Mouse (Mus musculus) urinary bladder, postnatal 25 days (tissue): ENCODE results near the gene Plk2.
"Not testable (repeated sequence)": the region's sequence is repeated elsewhere in the genome, so short reads cannot be mapped to it uniquely, and the experiment has no call there.

Experiments
- DNase-seq: peaks from one replicate; pipeline ENCODE4 v3.0.0; 2022; ENCODE audit warnings: low spot score

Plk2 gene

DNA sequence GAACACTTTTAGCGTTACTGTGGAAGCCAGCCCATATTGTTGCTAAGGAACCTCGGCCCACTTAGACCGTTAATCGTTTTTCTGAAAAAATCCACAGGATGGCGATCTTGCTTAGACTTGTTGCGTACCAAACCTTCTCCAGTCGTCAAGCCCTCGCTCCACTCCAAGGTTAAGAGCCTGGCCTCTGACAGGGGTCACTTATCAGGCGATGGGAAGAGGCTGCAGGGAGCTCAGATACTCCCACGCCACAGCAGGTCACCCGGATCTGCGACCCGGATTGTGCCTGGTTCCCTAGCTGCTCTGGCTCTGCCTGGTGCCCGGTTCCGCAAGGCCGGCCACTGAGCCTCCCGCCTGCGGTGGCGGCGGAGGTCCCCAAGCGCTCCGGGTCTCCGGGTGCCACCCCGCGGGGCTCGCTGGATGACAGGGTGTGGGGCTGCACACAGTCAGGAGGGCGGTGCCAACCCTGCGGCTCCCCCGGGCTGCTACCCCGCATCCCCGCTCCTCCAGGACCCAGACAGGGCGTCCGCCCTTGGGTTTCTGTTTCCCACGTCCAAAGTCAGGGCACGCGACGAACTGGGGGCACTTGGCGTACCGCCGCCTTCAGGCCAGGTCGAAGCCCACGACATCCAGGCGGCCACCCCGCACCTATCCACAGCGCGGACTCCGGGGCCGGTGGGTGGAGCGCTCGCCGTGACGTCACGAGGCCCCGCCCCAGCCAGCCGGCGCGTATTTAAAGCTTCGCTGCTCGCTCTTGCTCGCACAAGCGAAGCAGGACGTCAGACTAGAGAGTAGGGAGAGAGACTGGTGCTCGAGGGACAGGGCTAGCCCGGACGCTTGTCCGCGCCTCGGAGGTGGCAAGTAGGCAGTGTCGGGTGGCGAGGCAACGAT, at the start of gene Plk2:
TSS of gene Plk2 (plus strand) at position 756 of the 888 bp plus-strand sequence.
- peak; percentile 96 for DNase-seq

DNA sequence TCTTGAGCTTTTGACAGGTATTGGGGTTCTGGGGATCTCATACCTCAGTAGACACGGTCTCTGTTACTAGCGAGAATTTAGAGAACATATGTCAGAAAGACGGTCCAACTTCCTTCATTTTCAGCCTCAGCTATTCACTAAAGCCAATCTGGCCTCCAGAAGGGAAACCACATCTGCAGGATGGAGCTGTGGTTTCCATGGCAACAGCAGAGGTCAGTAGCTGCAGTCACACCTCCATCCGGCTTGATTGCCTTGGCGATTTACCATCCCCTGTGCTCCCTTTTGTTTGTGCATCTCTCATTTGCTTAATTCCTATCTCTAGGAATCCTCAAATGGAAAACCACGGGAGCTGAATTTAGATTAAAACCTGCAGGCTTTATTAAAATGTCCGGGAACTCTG, 48.1 kb upstream of the Plk2 start:
- DNase-seq, result no peak

DNA sequence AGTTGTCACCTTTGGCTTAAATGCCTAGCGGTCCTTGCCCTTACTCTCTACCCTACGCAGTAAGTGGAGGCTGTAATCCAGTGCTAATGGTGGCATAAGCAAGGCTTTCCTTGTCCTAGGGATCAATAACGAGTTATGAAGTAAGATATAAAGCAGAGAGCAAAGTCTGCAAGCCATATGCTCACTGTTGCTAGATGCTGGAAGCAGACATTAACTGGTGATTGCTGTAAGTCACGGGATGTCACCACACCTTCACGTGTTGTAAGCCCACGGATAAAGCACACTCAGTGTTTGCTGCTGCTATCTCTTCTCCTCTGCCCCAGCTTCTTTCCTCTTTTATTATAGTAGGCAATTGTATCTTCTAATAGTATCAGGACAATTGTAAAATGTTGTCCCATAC, 43.8 kb upstream of the Plk2 start:
- DNase-seq, result no peak

DNA sequence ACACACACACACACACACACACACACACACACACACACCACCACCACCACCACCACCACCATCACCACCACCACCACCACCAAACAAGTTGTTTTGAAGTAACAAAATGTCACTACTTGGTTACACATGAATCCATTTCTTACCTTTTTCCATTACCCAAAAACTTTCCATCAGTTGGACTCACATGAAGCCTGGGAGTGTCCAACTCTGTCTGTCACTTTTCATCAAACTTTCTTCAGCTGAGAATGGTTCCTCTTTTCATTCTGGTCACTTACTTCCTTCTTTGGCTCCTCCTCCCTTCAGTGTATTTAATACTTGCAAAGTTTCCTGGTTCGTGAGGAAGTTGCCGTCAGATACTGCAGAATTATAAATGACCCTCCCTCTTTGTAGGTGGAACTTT, 37.9 kb upstream of the Plk2 start, which contains the start of gene Gapt:
TSS of gene Gapt (minus strand) at position 259 of the 400 bp plus-strand sequence.
- DNase-seq, result no peak

DNA sequence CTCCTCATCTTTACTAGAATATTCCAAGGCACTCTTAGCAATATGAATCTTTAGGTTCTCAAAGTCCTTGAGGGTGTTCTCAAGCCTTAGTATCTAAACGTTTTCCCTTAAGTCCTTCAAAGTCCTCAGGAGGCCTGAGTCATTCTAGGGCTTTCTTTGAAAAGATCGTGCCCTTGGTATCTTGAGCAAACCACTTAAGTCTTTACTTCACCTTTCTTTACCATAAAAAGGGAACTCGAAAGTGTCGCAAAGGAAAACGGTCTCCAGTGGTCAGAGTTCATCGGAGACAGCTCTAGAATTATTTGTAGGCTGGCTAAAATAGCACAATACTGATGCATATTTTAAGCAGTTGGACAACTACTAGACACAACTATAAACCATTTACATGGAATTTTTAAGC, 31.1 kb upstream of the Plk2 start:
- DNase-seq, result no peak

DNA sequence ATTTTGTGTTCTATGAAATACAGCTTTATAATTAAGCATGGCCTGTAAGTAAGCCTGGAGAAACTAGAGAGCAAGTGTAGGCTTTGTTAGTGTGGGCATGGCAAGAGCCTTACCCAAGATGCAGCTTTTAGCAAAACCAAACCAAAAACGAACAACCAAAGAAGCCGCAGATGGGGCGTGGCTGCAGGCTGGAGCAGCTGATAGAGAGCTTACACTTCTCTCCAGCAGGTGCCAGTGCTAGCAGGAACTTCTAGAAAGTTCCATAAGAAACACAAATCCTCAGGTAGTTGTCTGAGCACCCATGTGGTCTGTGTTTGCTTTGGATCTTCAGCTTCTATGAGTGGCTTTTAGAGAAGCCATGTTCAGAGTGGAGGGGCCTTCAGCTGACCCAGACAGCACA, 28.4 kb upstream of the Plk2 start:
- DNase-seq, result no peak

DNA sequence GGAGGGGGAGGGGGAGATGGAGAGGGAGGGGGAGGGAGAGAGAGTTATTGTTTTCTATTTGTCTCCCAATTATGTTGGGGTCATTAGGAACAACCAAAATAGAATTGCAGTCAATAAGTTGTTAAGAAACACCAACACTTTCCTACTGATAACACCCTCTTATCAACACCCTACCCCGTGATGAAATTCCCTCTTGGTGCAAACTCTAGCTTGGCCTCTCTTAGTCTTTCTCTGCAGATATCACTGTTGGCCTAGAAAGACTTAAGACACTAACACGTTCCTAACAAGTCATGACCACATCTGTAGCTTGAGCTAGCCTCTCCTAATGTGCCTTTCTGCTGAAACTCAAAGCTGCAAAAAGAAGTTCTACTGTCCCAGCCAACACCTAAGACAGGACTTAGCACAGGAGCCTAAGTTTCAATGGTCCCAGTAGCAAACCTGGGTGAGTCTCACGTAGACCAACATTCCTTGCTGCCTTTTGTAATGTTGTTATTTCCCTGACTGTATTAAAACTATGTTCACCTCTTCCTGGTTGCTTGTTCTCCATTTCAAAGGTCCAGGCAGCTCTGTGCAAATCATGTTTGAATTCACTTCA, 26.8 kb upstream of the Plk2 start:
- no peak for DNase-seq

DNA sequence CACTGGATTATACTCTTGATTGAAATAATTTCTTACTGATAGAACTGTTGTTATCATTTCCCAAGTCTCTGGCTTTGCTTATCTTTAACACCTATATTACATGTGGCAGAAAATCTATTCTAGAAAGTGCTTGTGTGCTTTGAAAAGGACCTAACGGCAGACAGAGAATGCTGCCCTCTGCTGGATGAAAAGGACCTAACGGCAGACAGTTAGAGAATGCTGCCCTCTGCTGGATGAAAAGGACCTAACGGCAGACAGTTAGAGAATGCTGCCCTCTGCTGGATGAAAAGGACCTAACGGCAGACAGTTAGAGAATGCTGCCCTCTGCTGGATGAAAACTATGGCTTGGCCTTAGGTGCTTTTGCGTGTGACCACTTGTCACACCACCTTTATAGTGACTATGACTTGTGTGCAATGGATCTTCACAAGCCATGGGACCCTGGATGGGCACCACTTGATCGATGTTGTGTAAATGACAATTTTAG, 26.2 kb upstream of the Plk2 start:
- peak; percentile 31 for DNase-seq

DNA sequence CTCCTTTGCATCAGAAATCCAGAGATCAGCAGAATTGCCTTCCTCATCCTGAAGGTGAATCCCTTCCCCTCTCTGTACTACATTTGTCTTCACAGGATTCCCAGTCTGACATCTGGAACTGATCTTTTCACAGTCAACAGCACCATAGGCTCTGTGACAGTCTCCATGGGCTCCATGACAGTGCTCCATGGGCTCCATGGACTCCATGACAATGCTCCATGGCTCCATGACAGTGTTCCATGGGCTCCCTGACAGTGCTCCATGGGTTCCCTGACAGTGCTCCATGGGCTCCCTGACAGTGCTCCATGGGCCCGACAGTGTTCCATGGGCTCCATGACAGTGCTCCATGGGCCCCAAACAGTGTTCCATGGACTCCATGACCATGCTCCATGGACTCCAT, 25.2 kb upstream of the Plk2 start:
- no peak for DNase-seq

DNA sequence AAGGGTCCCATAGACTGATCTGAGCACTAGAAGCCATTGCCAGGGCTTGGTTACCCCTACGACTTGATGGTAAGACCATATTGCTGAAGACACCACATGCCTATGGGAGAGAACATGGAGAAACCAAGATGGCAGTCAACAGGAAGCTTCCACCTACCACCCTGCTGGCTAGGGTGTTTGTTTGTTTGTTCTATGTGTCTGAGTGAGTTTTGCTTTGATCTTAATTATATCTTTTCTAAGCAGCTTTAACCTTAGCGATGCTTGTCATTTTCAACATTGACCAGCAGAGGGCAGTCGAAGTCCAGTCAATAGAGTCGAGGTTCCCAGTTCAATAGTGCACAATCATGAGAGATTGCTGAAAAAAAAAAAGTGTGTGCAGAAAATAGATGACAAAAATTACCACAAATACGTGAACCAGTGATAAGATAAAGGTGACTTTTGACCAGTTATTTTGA, 12.4 kb upstream of the Plk2 start:
- DNase-seq, result no peak

DNA sequence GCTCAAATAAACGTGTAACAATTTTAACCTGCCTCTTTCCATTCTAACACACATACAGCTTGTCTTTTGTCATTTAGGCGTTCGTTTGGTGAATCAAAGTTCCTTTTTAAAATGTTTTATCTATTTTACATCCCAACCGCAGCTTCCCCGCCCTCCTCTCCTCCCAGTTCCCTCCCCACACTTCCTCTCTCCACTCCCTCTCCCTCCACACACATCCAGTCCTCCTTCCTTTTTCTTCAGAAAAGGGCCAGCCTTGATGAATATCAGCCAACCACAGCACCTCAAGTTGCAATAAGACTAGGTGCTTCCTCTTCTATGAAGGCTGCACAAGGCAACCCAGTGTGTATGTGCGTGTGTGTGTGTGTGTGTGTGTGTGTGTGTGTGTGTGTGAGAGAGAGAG, 10.3 kb upstream of the Plk2 start:
- DNase-seq, result no peak

DNA sequence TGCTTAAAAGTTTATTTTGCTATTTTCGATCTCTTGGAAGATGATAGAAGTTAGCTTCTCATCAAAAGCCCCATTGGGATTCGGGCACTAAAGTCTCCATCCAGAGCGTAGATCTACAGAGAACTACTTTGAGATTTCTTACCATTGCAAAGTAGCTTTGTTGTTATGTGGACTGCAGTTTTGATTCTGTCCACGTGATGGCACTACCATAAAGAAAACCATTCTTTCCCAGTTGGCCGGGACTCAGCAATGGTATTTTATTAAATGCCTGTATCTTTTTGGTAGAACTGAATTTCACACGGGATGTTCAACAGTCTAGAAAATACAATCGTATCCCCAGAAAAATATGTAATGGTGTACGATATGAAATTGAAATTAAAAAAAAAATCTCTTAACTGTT, 2.6 kb upstream of the Plk2 start:
- peak; percentile 65 for DNase-seq

DNA sequence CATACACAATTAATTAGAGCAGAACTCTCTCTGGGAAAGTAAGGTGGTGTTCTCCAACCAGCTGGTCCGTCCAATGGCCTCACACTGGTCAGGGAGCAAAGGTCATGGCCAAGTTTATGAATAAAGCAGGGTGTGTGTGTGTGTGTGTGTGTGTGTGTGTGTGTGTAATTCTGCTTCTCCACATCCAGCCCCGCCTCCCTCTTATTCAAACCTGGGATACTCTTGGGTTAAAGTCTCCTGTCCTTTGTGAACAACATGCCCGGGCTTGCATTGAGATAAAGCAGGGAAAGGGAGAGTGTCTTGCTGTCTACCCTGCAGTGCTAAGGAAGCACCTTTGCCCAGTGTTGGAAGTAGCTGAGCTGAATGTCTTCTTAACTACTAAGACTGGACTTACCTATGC, 2.2 kb upstream of the Plk2 start:
- no peak for DNase-seq

DNA sequence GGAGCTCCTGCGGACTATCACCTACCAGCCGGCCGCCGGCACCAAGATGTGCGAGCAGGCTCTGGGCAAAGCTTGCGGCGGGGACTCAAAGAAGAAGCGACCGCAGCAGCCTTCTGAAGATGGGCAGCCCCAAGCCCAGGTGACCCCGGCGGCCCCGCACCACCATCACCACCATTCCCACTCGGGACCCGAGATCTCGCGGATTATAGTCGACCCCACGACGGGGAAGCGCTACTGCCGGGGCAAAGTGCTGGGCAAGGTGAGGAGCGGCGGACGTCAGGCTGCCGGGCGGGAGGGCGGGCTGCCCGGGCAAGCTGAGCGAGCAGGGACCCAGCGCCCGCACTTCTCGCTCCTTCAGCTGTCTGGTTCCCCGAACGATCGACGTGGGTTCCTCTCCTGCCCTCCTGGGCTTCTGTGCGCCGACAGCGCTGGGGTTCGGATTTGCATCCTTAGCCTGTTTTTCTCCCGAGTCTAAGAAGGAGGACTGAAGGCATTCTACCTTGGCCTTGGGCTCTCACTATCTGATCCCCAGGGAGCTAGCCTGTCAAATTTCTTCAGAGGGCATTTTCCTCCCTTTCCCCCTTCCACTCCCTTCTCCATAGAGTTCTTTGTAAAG, 441 bp downstream of the Plk2 start:
- peak; percentile 22 for DNase-seq

DNA sequence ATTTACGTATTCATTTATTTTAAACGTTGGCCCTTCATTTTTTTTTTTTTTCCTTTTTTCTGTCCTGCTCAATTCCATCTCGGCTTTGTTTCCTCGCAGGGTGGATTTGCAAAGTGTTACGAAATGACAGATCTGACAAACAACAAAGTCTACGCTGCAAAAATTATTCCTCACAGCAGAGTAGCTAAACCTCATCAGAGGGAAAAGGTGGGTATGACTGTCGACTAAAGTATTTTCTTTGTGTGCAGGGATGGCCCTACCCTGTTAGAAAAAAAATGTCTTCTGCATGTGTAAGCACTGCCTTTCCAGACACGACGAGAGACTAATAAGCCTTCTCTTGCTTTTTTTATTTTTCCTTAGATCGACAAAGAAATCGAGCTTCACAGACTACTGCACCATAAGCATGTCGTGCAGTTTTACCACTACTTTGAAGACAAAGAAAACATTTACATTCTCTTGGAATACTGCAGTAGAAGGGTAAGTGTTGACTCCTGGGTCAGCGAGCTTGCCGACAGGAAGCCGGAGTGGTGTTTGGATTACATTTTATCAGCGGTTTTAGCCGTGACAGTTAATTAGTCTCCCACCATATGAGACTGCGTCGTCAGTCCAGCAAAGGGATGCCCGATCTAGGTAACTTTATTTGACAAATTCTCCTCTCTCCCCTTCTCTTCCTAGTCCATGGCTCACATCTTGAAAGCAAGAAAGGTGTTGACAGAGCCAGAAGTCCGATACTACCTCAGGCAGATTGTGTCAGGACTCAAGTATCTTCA, 1.3 kb downstream of the Plk2 start:
- DNase-seq, result no peak

DNA sequence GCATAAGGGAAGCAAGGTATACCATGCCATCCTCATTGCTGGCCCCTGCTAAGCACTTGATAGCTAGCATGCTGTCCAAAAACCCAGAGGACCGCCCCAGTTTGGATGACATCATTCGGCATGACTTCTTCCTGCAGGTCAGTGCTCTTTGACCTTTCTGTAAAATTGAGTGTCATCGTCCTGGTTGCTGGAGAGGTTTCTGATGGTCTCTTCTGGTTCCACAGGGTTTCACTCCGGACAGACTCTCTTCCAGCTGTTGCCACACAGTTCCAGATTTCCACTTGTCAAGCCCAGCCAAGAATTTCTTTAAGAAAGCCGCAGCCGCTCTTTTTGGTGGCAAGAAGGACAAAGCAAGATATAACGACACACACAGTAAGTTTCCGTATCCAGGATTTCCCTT, 2.9 kb downstream of the Plk2 start:
- no peak for DNase-seq

DNA sequence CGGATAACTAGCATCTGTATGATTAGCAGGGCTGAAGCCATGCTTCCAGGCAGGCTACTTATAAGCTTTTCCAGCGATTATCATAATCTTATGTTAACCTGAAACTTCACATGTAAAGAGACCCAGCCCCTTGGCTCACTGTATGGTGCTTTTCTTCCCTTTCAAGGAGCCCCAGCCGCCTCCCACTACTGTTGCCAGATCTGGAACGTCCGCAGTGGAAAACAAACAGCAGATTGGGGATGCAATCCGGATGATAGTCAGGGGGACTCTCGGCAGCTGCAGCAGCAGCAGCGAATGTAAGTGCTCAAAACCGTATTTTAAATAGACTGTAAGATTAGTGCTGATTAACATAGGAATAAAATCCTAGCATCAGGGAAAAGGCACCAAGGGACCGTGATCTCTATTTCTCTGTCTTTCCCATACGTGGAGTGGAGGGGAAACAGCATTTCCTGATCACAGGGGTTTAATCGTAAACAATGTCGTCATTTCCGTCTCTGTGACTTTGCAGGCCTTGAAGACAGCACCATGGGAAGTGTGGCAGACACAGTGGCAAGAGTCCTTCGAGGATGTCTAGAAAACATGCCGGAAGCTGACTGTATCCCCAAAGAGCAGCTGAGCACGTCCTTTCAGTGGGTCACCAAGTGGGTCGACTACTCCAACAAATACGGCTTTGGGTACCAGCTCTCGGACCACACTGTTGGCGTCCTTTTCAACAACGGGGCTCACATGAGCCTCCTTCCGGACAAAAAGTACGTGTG, 3.8 kb downstream of the Plk2 start:
- DNase-seq, result no peak

DNA sequence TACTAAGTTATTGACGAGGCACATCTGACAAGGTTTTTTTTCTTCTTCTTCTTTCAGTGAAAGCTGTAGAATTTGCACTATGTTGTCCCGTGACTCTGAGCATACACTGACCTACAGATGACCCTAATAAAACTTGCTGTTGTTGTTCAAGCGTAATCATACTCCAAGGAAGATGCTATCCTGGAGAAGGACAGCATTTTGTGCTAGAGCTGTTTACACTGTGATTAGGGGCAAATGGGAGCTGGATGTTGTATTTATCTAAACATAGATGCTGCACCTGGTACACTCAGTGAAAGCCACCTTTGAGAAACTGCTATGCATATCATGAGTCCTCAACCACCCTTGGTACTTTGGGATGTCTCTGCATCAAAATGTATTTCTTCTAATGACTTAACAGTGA, 6.6 kb downstream of the Plk2 start:
- DNase-seq, result no peak

DNA sequence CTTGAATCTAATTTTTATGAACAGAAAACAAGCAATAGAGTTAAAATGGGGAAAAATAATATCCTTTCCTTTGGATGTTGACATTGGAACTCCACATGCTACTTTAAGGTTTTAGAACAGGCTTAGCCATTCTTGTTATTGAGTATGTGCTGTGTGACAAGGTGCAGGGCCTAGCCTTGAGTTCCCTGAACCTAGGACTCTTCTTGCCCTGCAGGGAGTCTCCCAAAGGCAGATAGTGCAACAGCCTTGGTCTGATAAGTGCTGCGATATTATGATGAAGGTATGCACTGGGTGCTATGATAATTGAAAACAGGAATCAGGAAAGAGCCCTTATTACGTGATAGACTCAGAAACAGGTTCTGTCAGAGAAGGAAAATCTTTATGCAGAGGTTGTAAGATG, 7.0 kb downstream of the Plk2 start:
- DNase-seq, result no peak

DNA sequence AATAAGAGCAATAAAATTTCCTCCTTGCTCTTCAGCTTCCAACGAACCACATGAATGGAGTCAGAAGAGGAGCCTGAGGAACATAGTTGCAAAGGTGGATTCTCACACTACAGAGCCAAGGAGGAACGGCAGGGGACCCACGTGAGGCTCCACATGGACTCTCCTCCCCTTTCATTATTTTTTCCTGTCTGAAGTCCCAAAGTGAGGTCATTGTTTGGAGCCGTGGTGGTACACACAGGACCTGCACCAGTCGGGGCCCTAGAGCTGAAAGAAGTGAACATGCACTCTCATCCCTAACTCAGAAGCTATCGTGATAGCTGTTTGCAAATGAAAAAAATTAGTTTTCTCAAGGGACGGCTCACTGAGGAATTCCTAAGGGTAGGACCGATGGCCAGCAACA, 9.2 kb downstream of the Plk2 start:
- no peak for DNase-seq

DNA sequence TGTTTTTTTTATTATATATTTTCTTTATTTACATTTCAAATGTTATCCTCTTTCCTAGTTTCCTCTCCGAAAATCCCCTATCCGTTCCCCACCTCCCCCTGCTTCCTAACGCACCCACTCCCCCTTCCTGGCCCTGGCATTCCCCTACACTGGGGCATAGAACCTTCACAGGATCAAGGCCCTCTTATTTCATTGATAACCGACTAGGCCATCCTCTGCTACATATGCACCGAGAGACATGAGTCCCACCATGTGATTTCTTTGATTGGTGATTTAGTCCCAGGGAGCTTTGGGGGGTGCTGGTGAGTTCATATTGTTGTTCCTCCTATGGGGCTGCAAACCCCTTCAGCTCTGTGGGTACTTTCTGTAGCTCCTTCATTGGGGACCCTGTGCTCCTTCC, 9.8 kb downstream of the Plk2 start:
- not testable (repeated sequence) for DNase-seq

DNA sequence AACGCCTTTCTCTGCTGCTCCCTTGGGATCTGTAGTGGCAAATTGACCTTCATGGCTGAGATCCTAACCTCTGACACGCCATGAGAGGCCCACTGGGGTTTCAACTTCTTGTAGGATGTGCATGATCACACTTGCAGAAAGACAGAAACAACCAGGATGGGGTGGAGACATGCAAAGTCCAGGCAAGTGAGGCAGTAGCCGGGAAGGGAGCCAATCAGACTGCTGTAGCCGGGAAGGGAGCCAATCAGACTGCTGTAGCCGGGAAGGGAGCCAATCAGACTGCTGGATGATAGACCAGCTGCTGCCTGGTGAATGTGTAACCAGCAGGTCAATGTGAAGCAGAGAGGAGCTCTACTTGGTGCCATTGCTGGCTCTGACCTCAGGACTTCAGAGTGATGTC, 11.3 kb downstream of the Plk2 start:
- DNase-seq, result no peak
